Mouse (Mus musculus): ENCODE data around the gene Cby3. TPM values are rescaled to one million over a fixed set of nuclear protein-coding genes. Genes with fewer than 3 reads are reported as not detected.
A peak's percentile ranks its signal among the peaks of the same experiment; 100 is the strongest.

Gene Cby3
- total RNA-seq, 2 experiments from 2014 or later = 1.0 TPM; not detected in 1

GRCm38 (mm10) chr11:50381311-50381710, 27.0 kb downstream of the Cby3 start:
- no peak for ATAC-seq (replicated peaks; ENCODE audit: low FRiP score, low TSS enrichment, poor library complexity, severe bottlenecking)

DNA sequence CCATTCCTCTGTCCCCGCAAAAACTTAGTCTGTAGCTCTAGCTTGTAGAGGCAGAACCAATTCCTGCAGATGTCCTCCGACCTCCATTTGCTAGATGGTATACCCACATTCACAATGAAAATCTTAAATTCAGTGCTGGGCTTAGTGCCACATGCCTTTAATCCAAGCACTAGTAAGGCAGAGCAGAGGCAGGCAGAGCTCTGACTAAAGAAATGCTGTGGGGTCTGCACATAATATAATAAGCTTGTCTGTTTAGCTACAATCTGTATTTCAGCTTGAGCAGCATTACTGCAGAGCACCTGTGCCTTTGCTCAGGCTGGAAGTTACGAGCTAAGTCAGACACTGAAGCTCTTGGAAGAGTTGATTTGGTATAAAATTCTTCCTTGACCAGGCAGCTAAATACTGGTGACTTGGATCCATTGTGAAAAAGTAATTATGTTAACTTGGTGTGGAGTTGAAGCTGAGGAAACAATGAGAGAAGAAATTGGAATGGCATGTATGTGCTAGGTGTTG, 33.0 kb downstream of the Cby3 start:
- ATAC-seq (replicated peaks; ENCODE audit: low FRiP score, low TSS enrichment, poor library complexity, severe bottlenecking) = no peak

- ATAC-seq (replicated peaks; ENCODE audit: low FRiP score, low TSS enrichment, poor library complexity, severe bottlenecking) = no peak
Observed at GRCm38 (mm10) chr11:50387697-50388096, 33.4 kb downstream of the Cby3 start.

- no peak for ATAC-seq (replicated peaks; ENCODE audit: low FRiP score, low TSS enrichment, poor library complexity, severe bottlenecking)
Observed at GRCm38 (mm10) chr11:50388217-50388929, 34.1 kb downstream of the Cby3 start.

DNA sequence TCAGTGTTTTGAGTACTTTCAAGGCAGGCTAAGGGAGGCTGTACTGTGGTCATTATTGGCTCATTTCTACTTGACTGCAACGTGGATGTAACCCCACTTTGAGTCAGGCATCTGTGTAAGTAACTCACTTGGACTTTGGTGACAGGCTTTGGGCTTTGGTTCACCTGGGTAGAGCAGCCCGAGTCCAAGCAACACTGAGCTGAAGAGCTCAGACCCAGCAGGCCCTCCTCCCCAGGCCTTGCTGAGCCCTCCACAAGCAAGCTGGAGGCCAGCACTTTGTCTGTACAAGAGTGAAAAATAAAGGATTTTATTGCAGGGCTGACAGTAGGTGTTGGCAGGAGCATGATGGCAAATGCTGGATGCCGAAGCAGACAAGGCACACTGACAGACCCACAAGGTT, 34.7 kb downstream of the Cby3 start:
- no peak for ATAC-seq (replicated peaks; ENCODE audit: low FRiP score, low TSS enrichment, poor library complexity, severe bottlenecking)

- no peak for ATAC-seq (replicated peaks; ENCODE audit: low FRiP score, low TSS enrichment, poor library complexity, severe bottlenecking)
Observed at GRCm38 (mm10) chr11:50389616-50390015, 35.4 kb downstream of the Cby3 start.

- ATAC-seq (replicated peaks; ENCODE audit: low FRiP score, low TSS enrichment, poor library complexity, severe bottlenecking) = peak; percentile 54
Observed at GRCm38 (mm10) chr11:50391272-50391960, 37.2 kb downstream of the Cby3 start.

GRCm38 (mm10) chr11:50393306-50393705, 39.0 kb downstream of the Cby3 start:
- ATAC-seq (replicated peaks; ENCODE audit: low FRiP score, low TSS enrichment, poor library complexity, severe bottlenecking) = no peak

- ATAC-seq (replicated peaks; ENCODE audit: low FRiP score, low TSS enrichment, poor library complexity, severe bottlenecking) = no peak
Observed at GRCm38 (mm10) chr11:50394731-50395130, 40.5 kb downstream of the Cby3 start.

- no peak for ATAC-seq (replicated peaks; ENCODE audit: low FRiP score, low TSS enrichment, poor library complexity, severe bottlenecking)
Observed at GRCm38 (mm10) chr11:50396766-50397307, 42.6 kb downstream of the Cby3 start.

DNA sequence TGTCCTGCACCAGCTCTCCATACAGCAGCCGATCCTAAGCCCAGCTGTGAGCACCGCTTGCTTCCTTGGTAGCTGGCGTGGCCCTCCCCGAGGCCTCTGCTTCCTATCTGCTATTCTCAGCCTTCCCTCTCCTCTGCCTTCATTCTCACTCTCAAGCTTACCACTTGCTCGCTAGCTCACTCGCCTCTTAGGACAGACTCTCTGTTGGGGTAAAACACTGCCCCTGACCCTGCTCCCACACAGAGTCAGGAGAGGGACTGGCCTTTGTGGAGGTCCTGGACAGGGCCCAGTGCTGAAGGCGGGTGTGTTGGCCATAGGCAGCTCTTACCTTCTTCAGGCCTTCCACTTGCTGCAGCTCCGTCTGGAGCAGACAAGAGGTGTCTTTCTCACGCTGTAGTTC, 43.1 kb downstream of the Cby3 start:
- ATAC-seq (replicated peaks; ENCODE audit: low FRiP score, low TSS enrichment, poor library complexity, severe bottlenecking) = no peak

DNA sequence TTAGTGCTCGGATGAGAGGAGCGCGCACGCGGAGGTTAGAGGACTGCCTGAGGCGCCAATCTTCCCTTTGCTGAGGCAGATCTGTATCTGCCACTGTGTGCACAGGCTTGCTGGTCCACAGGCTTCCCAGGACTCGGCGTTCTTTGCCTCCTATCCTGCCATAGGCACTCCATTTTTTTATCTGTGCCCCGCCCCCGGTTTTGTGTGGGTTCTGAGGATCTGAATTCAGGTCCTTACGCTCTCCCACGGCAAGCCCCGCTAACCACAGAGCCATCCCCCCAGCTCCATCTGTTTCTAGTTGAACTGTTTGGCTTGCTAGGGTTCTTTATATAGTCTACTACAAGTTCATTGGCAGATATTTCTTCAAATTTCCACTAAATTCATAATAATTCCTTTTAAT, 44.5 kb downstream of the Cby3 start:
- no peak for ATAC-seq (replicated peaks; ENCODE audit: low FRiP score, low TSS enrichment, poor library complexity, severe bottlenecking)

GRCm38 (mm10) chr11:50402481-50402880, 48.2 kb downstream of the Cby3 start:
- ATAC-seq (replicated peaks; ENCODE audit: low FRiP score, low TSS enrichment, poor library complexity, severe bottlenecking) = no peak

DNA sequence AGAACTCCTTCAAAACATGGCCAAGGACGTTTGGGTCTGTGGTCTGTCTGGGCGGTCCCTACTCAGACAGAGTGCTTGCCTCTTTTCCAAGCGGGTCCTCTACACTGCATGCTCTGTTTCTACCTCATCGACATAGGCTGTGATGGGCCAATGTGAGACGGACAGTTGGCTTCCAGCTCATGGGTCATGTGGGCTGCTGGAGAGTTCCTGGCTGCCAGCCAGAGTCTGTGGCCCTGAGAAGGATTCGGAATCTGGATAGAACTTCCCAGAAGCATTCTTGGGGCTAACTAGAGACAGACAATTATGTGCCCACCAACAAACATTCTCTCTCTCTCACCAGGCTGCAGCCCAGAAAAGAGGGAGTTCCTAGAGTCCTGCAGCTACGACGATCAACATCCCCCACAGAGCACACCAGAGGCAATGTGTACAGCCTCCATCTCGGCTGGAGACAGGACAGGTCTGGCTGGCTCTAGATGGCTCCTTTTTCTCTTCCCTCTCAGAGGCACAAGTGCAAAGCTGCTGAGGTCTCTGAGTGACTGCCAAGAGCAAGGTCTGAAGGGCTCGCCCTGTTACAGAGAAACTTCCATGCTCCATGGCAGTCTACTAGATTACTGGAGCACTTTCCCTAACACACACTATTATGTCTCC, 49.2 kb downstream of the Cby3 start:
- ATAC-seq (replicated peaks; ENCODE audit: low FRiP score, low TSS enrichment, poor library complexity, severe bottlenecking) = no peak

GRCm38 (mm10) chr11:50407235-50407634, 53.0 kb downstream of the Cby3 start:
- ATAC-seq (replicated peaks; ENCODE audit: low FRiP score, low TSS enrichment, poor library complexity, severe bottlenecking) = no peak

Other genes with a start within 250 kb of the Cby3 start
- 40.5 and 62.7 TPM in 2 replicates for gene Tbc1d9b, start 223.1 kb upstream of the Cby3 start, total RNA-seq (2014; fragmentation: Nextera tagmentation)
- gene Tbc1d9b, start 223.1 kb upstream of the Cby3 start, total RNA-seq (2017) = 39.8 and 56.7 TPM in 2 replicates
- 10.5 and 15.8 TPM in 2 replicates for gene Mrnip, start 180.0 kb upstream of the Cby3 start, total RNA-seq (2014; fragmentation: Nextera tagmentation)
- gene Mrnip, start 180.0 kb upstream of the Cby3 start, total RNA-seq (2017) = 9.9 and 17.8 TPM in 2 replicates
- 69.3 and 129 TPM in 2 replicates for gene Sqstm1, start 143.6 kb upstream of the Cby3 start, total RNA-seq (2014; fragmentation: Nextera tagmentation)
- gene Sqstm1, start 143.6 kb upstream of the Cby3 start, total RNA-seq (2017) = 339 and 435 TPM in 2 replicates
- gene Mgat4b, start 143.6 kb upstream of the Cby3 start, total RNA-seq (2014; fragmentation: Nextera tagmentation) = 27.8 and 40.6 TPM in 2 replicates
- gene Mgat4b, start 143.6 kb upstream of the Cby3 start, total RNA-seq (2017) = 11.1 and 14.5 TPM in 2 replicates
- gene Ltc4s, start 115.8 kb upstream of the Cby3 start, total RNA-seq (2014; fragmentation: Nextera tagmentation) = 3.1 and 3.4 TPM in 2 replicates
- 12.7 TPM in 1 of 2 replicates, not detected in the other for gene Ltc4s, start 115.8 kb upstream of the Cby3 start, total RNA-seq (2017)
- 9.6 and 9.7 TPM in 2 replicates for gene Maml1, start 62.2 kb upstream of the Cby3 start, total RNA-seq (2014; fragmentation: Nextera tagmentation)
- 2.9 and 3.5 TPM in 2 replicates for gene Maml1, start 62.2 kb upstream of the Cby3 start, total RNA-seq (2017)
- gene Canx, start 28.8 kb upstream of the Cby3 start, total RNA-seq (2014; fragmentation: Nextera tagmentation) = 331 and 366 TPM in 2 replicates
- 1,306 and 1,380 TPM in 2 replicates for gene Canx, start 28.8 kb upstream of the Cby3 start, total RNA-seq (2017)
- 618 and 682 TPM in 2 replicates for gene Hnrnph1, start 22.5 kb downstream of the Cby3 start, total RNA-seq (2014; fragmentation: Nextera tagmentation)
- gene Hnrnph1, start 22.5 kb downstream of the Cby3 start, total RNA-seq (2017) = 798 and 1,044 TPM in 2 replicates
- gene Rufy1, start 76.7 kb downstream of the Cby3 start, total RNA-seq (2014; fragmentation: Nextera tagmentation) = 6.4 and 19.1 TPM in 2 replicates
- gene Rufy1, start 76.7 kb downstream of the Cby3 start, total RNA-seq (2017) = 21.3 and 22.3 TPM in 2 replicates
- not detected in 2 replicates for gene Adamts2, start 247.6 kb downstream of the Cby3 start, total RNA-seq (2014; fragmentation: Nextera tagmentation)
- not detected in 2 replicates for gene Adamts2, start 247.6 kb downstream of the Cby3 start, total RNA-seq (2017)